26 mouse cellular contexts compared by ENCODE assay signal in the genomic region with DNA sequence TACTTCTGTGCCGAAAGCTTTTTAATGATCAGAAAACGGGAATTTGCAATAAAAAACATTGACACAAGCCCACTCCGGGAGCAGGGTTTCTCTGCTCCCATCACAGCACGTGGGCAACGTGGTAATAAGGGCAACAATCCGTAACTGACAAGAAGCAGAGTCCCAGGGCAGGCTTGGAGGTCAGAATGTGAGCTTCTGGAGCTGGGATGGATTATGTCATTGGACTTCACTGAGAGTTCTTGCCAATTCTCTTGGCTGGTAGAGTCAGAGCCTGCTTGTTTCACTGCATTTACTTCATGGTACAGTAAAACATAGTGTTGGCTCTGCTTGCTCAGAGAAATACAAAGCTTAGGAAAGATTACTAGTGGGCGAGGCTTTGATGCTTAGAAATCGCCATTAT.
DNase-seq lines count a peak whose midpoint lies in the region; ATAC-seq lines count a peak whose summit lies in the region.
"Had no signal": no experiment of that assay in that cellular context is flagged by ENCODE, and none has a peak within 500 bp of the region (broad histone marks: within the 10 kb centered on the region; RNA-seq: fewer than 3 reads in every experiment).

No protein-coding gene starts in this region.

- no peak overlapping the region for H3K9ac ChIP-seq in limb, embryonic 13.5 days
- H3K9ac ChIP-seq in embryonic facial prominence, embryonic 14.5 days (ENCODE audit: low read depth, low read length) = no peak overlapping the region
- no peak overlapping the region for H3K9ac ChIP-seq in stomach, embryonic 15.5 days
- H3K9ac ChIP-seq: liver, embryonic 15.5 days; midbrain, embryonic 15.5 days; neural tube, embryonic 12.5 days had no signal

- no peaks in the 10 kb centered on the region for H3K36me3 ChIP-seq in limb, embryonic 13.5 days
- no peaks in the 10 kb centered on the region for H3K36me3 ChIP-seq in limb, embryonic 10.5 days
- no peaks in the 10 kb centered on the region for H3K36me3 ChIP-seq in embryonic facial prominence, embryonic 14.5 days (ENCODE audit: control insufficient read depth, insufficient read depth, low read length)
- no peaks in the 10 kb centered on the region for H3K36me3 ChIP-seq in stomach, embryonic 15.5 days
- H3K36me3 ChIP-seq: hindbrain, embryonic 10.5 days; liver, embryonic 15.5 days; midbrain, embryonic 15.5 days; neural tube, embryonic 12.5 days had no signal

- peaks cover 27% of the 10 kb centered on the region for H3K4me1 ChIP-seq in limb, embryonic 13.5 days
- H3K4me1 ChIP-seq in limb, embryonic 10.5 days = peaks cover 27% of the 10 kb centered on the region
- H3K4me1 ChIP-seq in embryonic facial prominence, embryonic 14.5 days (ENCODE audit: control insufficient read depth, insufficient read depth, low read length) = no peaks in the 10 kb centered on the region
- 0 out of 2 replicates have a peak, but pooled peaks cover 3% of the 10 kb centered on the region for H3K4me1 ChIP-seq in stomach, embryonic 15.5 days
- H3K4me1 ChIP-seq: liver, embryonic 15.5 days; neural tube, embryonic 12.5 days had no signal

- peaks cover 8% of the 10 kb centered on the region; the same call in 1 of the 2 replicates for H3K27me3 ChIP-seq in limb, embryonic 13.5 days
- H3K27me3 ChIP-seq in limb, embryonic 10.5 days (ENCODE audit: low read depth, poor library complexity, severe bottlenecking) = no peaks in the 10 kb centered on the region
- H3K27me3 ChIP-seq in embryonic facial prominence, embryonic 14.5 days (replicated peaks; ENCODE audit: control insufficient read depth, insufficient read depth, low read length) = no peaks in the 10 kb centered on the region
- no peaks in the 10 kb centered on the region for H3K27me3 ChIP-seq in stomach, embryonic 15.5 days (replicated peaks)
- H3K27me3 ChIP-seq: liver, embryonic 15.5 days; midbrain, embryonic 15.5 days had no signal

- peak; percentile 10 for DNase-seq in adrenal gland, postnatal 10 days
- no peak for DNase-seq in adrenal gland, postnatal 4 days (ENCODE audit: low spot score in 2 of 2)
- no peak for DNase-seq in limb, embryonic 10.5 days (ENCODE audit: low spot score)
- peak; percentile 70 for DNase-seq in embryonic facial prominence, embryonic 14.5 days (ENCODE audit: low spot score)
- DNase-seq in left cerebral cortex, adult 11 months (ENCODE audit: low spot score) = no peak
- no peak for DNase-seq in ovary, postnatal 14 days (ENCODE audit: low spot score)
- DNase-seq: cerebellum, adult 8-10 months; cerebellum, postnatal 36 days; gastrocnemius, postnatal 10 days; kidney, adult 18-20 months; kidney, postnatal 10 days; liver; right cerebral cortex, adult 18-20 months; right cerebral cortex, postnatal 4 days; thymus, postnatal 14 days had no signal

- peak; percentile 85 for ATAC-seq in limb, embryonic 13.5 days (ENCODE audit: low FRiP score, low read depth)
- no peak for ATAC-seq in embryonic facial prominence, embryonic 14.5 days (ENCODE audit: low read depth)
- ATAC-seq in stomach, embryonic 15.5 days (ENCODE audit: insufficient read depth, low FRiP score, low read depth) = no peak
- ATAC-seq: CD4-positive, CD25-positive, alpha-beta regulatory T cell, adult 4 months; forebrain, embryonic 14.5 days; hindbrain, embryonic 16.5 days; midbrain, embryonic 15.5 days had no signal

- H3K27ac ChIP-seq in limb, embryonic 13.5 days = no peak overlapping the region
- no peak overlapping the region for H3K27ac ChIP-seq in limb, embryonic 10.5 days
- 0 out of 2 replicates have a peak overlapping the region, but pooled peaks have one; percentile 9 for H3K27ac ChIP-seq in embryonic facial prominence, embryonic 14.5 days (replicated peaks; ENCODE audit: low read depth, low read length)
- peak overlapping the region; percentile 61 for H3K27ac ChIP-seq in stomach, embryonic 15.5 days
- H3K27ac ChIP-seq: hindbrain, embryonic 10.5 days; liver, embryonic 15.5 days; macrophage; midbrain, embryonic 15.5 days; neural tube, embryonic 12.5 days had no signal

- no peak overlapping the region for H3K4me3 ChIP-seq in limb, embryonic 13.5 days
- H3K4me3 ChIP-seq in limb, embryonic 10.5 days = no peak overlapping the region
- no peak overlapping the region for H3K4me3 ChIP-seq in embryonic facial prominence, embryonic 14.5 days (ENCODE audit: low read depth, low read length)
- H3K4me3 ChIP-seq in stomach, embryonic 15.5 days (replicated peaks) = no peak overlapping the region
- H3K4me3 ChIP-seq: hindbrain, embryonic 10.5 days; liver, embryonic 15.5 days; midbrain, embryonic 15.5 days; neural tube, embryonic 12.5 days had no signal

- no peaks in the 10 kb centered on the region for H3K9me3 ChIP-seq in limb, embryonic 13.5 days
- H3K9me3 ChIP-seq in limb, embryonic 10.5 days (replicated peaks) = no peaks in the 10 kb centered on the region
- H3K9me3 ChIP-seq in embryonic facial prominence, embryonic 14.5 days (ENCODE audit: control insufficient read depth, low read length) = no peaks in the 10 kb centered on the region
- H3K9me3 ChIP-seq in stomach, embryonic 15.5 days = no peaks in the 10 kb centered on the region
- H3K9me3 ChIP-seq: hindbrain, embryonic 10.5 days; liver, embryonic 15.5 days; midbrain, embryonic 15.5 days; neural tube, embryonic 12.5 days had no signal

- 40% methylated on average over 8 of the region's 8 CpGs for WGBS in limb, embryonic 13.5 days
- 52% methylated on average over 8 of the region's 8 CpGs for WGBS in limb, embryonic 10.5 days
- WGBS in embryonic facial prominence, embryonic 14.5 days = 56% methylated on average over 8 of the region's 8 CpGs
- 46% methylated on average over 8 of the region's 8 CpGs for WGBS in stomach, embryonic 15.5 days

- H3K4me2 ChIP-seq in limb, embryonic 13.5 days (replicated peaks) = no peak overlapping the region
- H3K4me2 ChIP-seq in embryonic facial prominence, embryonic 14.5 days (ENCODE audit: low read depth, low read length) = no peak overlapping the region
- no peak overlapping the region for H3K4me2 ChIP-seq in stomach, embryonic 15.5 days
- H3K4me2 ChIP-seq: heart, embryonic 11.5 days; liver, embryonic 15.5 days; midbrain, embryonic 15.5 days; neural tube, embryonic 12.5 days had no signal

Comparison
In these comparisons a context has a peak if more than half of its experiments do, and no peak if none do; other contexts are left out.
1. DNase-seq: peak in adrenal gland, postnatal 10 days (single experiment) and embryonic facial prominence, embryonic 14.5 days (single experiment); none in adrenal gland, postnatal 4 days (0 of 2), limb, embryonic 10.5 days (single experiment), left cerebral cortex, adult 11 months (single experiment) and ovary, postnatal 14 days (single experiment).
2. H3K27ac ChIP-seq: peak in embryonic facial prominence, embryonic 14.5 days (single experiment) and stomach, embryonic 15.5 days (single experiment); none in limb, embryonic 13.5 days (single experiment) and limb, embryonic 10.5 days (single experiment).